Mouse (Mus musculus) yolk sac, embryonic 10.5 days (tissue): ENCODE results near the gene Zfhx3.

Source experiments
- DNase-seq: peaks from one replicate; pipeline ENCODE4 v3.0.0-alpha.2; 2017; ENCODE audit warnings: low spot score

Gene Zfhx3

GRCm38 (mm10) chr8:108361402-108361801 lies 419.0 kb downstream of the Zfhx3 start:
- no peak for DNase-seq

GRCm38 (mm10) chr8:108362421-108362820 lies 420.0 kb downstream of the Zfhx3 start:
- no peak for DNase-seq

GRCm38 (mm10) chr8:108363435-108363834 lies 421.0 kb downstream of the Zfhx3 start:
- DNase-seq = peak; percentile 10

GRCm38 (mm10) chr8:108363856-108364255 lies 421.4 kb downstream of the Zfhx3 start:
- DNase-seq = no peak

- DNase-seq = no peak
Observed at GRCm38 (mm10) chr8:108369081-108369480, 426.6 kb downstream of the Zfhx3 start.

- no peak for DNase-seq
Observed at GRCm38 (mm10) chr8:108370731-108371130, 428.3 kb downstream of the Zfhx3 start.

- DNase-seq = no peak
Observed at GRCm38 (mm10) chr8:108373046-108373445, 430.6 kb downstream of the Zfhx3 start.

GRCm38 (mm10) chr8:108378036-108378435 lies 435.6 kb downstream of the Zfhx3 start:
- no peak for DNase-seq

- no peak for DNase-seq
Observed at GRCm38 (mm10) chr8:108383121-108383520, 440.7 kb downstream of the Zfhx3 start.

GRCm38 (mm10) chr8:108387160-108387912 lies 444.9 kb downstream of the Zfhx3 start:
- no peak for DNase-seq

GRCm38 (mm10) chr8:108387913-108388274 lies 445.4 kb downstream of the Zfhx3 start:
- DNase-seq = no peak

GRCm38 (mm10) chr8:108392909-108393308 lies 450.5 kb downstream of the Zfhx3 start:
- no peak for DNase-seq

GRCm38 (mm10) chr8:108402149-108402548 lies 459.7 kb downstream of the Zfhx3 start:
- no peak for DNase-seq

- no peak for DNase-seq
Observed at GRCm38 (mm10) chr8:108406716-108407494, 464.5 kb downstream of the Zfhx3 start.

GRCm38 (mm10) chr8:108419162-108419844 lies 476.9 kb downstream of the Zfhx3 start:
- no peak for DNase-seq

- no peak for DNase-seq
Observed at GRCm38 (mm10) chr8:108422521-108422920, 480.1 kb downstream of the Zfhx3 start.

GRCm38 (mm10) chr8:108424337-108424736 lies 481.9 kb downstream of the Zfhx3 start:
- no peak for DNase-seq

- DNase-seq = no peak
Observed at GRCm38 (mm10) chr8:108433321-108433720, 490.9 kb downstream of the Zfhx3 start.

- no peak for DNase-seq
Observed at GRCm38 (mm10) chr8:108434510-108434909, 492.1 kb downstream of the Zfhx3 start.

- no peak for DNase-seq
Observed at GRCm38 (mm10) chr8:108436336-108436735, 493.9 kb downstream of the Zfhx3 start.

- no peak for DNase-seq
Observed at GRCm38 (mm10) chr8:108437316-108437830, 494.9 kb downstream of the Zfhx3 start.

- DNase-seq = no peak
Observed at GRCm38 (mm10) chr8:108440476-108440875, 498.0 kb downstream of the Zfhx3 start.

- peak; percentile 3 for DNase-seq
Observed at GRCm38 (mm10) chr8:108450847-108451246, 508.4 kb downstream of the Zfhx3 start.
